Mouse (Mus musculus): ENCODE data around the gene Ttll4. TPM values are rescaled to one million over a fixed set of nuclear protein-coding genes. Genes with fewer than 3 reads are reported as not detected.

The Ttll4 gene
- polyA plus RNA-seq, 1 experiment from 2014 or later: 2.1 TPM

- H3K27me3 ChIP-seq (replicated peaks; ENCODE audit: control insufficient read depth, insufficient read depth, low read length): no peaks in the 10 kb centered on the region
- TF ChIP-seq CTCF (IDR thresholded peaks at IDR 0.05; ENCODE audit: low read depth): no peak
- no peak overlapping the region for H3K27ac ChIP-seq (ENCODE audit: low read depth, low read length)
- 91% methylated on average over 6 of the region's 6 CpGs for WGBS
- no peak overlapping the region for H3K9ac ChIP-seq (ENCODE audit: low read depth, low read length)
- no peaks in the 10 kb centered on the region for H3K36me3 ChIP-seq (ENCODE audit: control insufficient read depth, insufficient read depth)
- ATAC-seq: no peak
- H3K4me2 ChIP-seq (replicated peaks; ENCODE audit: low read depth): no peak overlapping the region
- H3K4me3 ChIP-seq (ENCODE audit: low read depth, low read length): no peak overlapping the region
- no peaks in the 10 kb centered on the region; the same call in 1 of the 2 replicates for H3K4me1 ChIP-seq (replicated peaks; ENCODE audit: control insufficient read depth, insufficient read depth, low read length)
- no peaks in the 10 kb centered on the region for H3K9me3 ChIP-seq (ENCODE audit: control insufficient read depth)
These were observed 54.3 kb downstream of the Ttll4 start for GRCm38 (mm10) chr1:74715886-74716285.

- Histone ChIP-seq H3K27ac (ENCODE audit: low read depth, low read length) (no peak overlapping the region), H3K9me3 (ENCODE audit: control insufficient read depth) (no peaks in the 10 kb centered on the region), H3K4me3 (ENCODE audit: low read depth, low read length) (no peak overlapping the region), H3K27me3 (replicated peaks; ENCODE audit: control insufficient read depth, insufficient read depth, low read length) (no peaks in the 10 kb centered on the region), H3K36me3 (ENCODE audit: control insufficient read depth, insufficient read depth) (no peaks in the 10 kb centered on the region), H3K9ac (ENCODE audit: low read depth, low read length) (no peak overlapping the region), H3K4me2 (replicated peaks; ENCODE audit: low read depth) (no peak overlapping the region), H3K4me1 (replicated peaks; ENCODE audit: control insufficient read depth, insufficient read depth, low read length) (no peaks in the 10 kb centered on the region)
- WGBS: 87% methylated on average over 8 of the region's 8 CpGs
- ATAC-seq: no peak
- no peak for TF ChIP-seq CTCF (IDR thresholded peaks at IDR 0.05; ENCODE audit: low read depth)
These were observed 56.6 kb downstream of the Ttll4 start for GRCm38 (mm10) chr1:74718113-74718512.

DNA sequence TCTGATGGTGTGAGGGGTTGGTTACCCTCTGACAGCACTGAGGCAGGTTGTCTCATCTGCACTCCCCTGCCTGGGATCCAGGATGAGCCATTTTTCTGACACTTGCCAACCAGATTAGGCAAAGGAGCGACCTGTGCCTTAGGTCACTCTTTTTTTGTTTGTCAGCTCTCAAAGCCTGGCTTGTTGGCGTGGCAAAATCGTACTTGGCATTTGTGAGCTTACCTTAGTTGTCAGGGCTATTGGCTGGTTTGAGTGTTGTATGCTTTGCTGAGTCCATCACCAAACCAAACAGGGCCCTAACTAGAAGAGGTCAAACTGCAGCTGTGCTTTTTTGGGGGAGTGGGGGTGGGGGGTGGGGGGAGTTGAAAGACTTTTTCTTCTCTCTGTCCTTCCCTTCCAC lies 57.7 kb downstream of the Ttll4 start:
- 76% methylated on average over 3 of the region's 3 CpGs for WGBS
- Histone ChIP-seq H3K4me2 (replicated peaks; ENCODE audit: low read depth) (no peak overlapping the region), H3K36me3 (ENCODE audit: control insufficient read depth, insufficient read depth) (no peaks in the 10 kb centered on the region), H3K27ac (ENCODE audit: low read depth, low read length) (no peak overlapping the region), H3K9ac (ENCODE audit: low read depth, low read length) (no peak overlapping the region), H3K4me1 (replicated peaks; ENCODE audit: control insufficient read depth, insufficient read depth, low read length) (no peaks in the 10 kb centered on the region), H3K27me3 (replicated peaks; ENCODE audit: control insufficient read depth, insufficient read depth, low read length) (no peaks in the 10 kb centered on the region), H3K4me3 (ENCODE audit: low read depth, low read length) (no peak overlapping the region), H3K9me3 (ENCODE audit: control insufficient read depth) (no peaks in the 10 kb centered on the region)
- no peak for ATAC-seq
- TF ChIP-seq CTCF (IDR thresholded peaks at IDR 0.05; ENCODE audit: low read depth): no peak

DNA sequence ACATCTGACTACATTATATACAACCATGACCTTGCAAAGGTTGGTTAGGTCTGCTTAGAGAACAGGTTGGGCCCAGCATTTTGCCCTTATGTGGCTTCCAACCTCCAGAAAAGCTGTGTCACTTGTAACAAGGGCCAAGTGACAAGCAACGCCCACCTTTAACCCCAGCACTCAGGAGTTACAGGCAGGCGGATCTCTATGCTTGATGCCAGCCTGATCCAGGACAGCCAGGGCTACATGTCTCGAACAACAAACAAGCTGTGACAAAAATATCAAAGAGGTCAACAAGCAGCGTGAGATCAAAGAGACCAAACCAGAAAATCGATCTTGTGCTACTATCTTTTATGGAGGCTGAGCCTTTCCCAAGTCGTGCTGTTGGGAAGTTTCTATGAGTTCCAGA lies 60.1 kb downstream of the Ttll4 start:
- Histone ChIP-seq H3K4me3 (ENCODE audit: low read depth, low read length) (no peak overlapping the region), H3K36me3 (ENCODE audit: control insufficient read depth, insufficient read depth) (no peaks in the 10 kb centered on the region), H3K27ac (ENCODE audit: low read depth, low read length) (no peak overlapping the region), H3K9me3 (ENCODE audit: control insufficient read depth) (no peaks in the 10 kb centered on the region), H3K4me2 (replicated peaks; ENCODE audit: low read depth) (no peak overlapping the region), H3K4me1 (replicated peaks; ENCODE audit: control insufficient read depth, insufficient read depth, low read length) (no peaks in the 10 kb centered on the region; the same call in 1 of the 2 replicates), H3K9ac (ENCODE audit: low read depth, low read length) (no peak overlapping the region), H3K27me3 (replicated peaks; ENCODE audit: control insufficient read depth, insufficient read depth, low read length) (no peaks in the 10 kb centered on the region)
- 68% methylated on average over 6 of the region's 6 CpGs for WGBS
- TF ChIP-seq CTCF (IDR thresholded peaks at IDR 0.05; ENCODE audit: low read depth): no peak
- no peak for ATAC-seq

GRCm38 (mm10) chr1:74723748-74724147 lies 62.2 kb downstream of the Ttll4 start:
- no peak overlapping the region for H3K4me3 ChIP-seq (ENCODE audit: low read depth, low read length)
- ATAC-seq: no peak
- no peak overlapping the region for H3K4me2 ChIP-seq (replicated peaks; ENCODE audit: low read depth)
- no peaks in the 10 kb centered on the region for H3K36me3 ChIP-seq (ENCODE audit: control insufficient read depth, insufficient read depth)
- 84% methylated on average over 2 of the region's 2 CpGs for WGBS
- no peaks in the 10 kb centered on the region for H3K27me3 ChIP-seq (replicated peaks; ENCODE audit: control insufficient read depth, insufficient read depth, low read length)
- peak; percentile 63 for TF ChIP-seq CTCF (IDR thresholded peaks at IDR 0.05; ENCODE audit: low read depth)
- no peaks in the 10 kb centered on the region; the same call in 1 of the 2 replicates for H3K4me1 ChIP-seq (replicated peaks; ENCODE audit: control insufficient read depth, insufficient read depth, low read length)
- H3K9me3 ChIP-seq (ENCODE audit: control insufficient read depth): no peaks in the 10 kb centered on the region
- H3K27ac ChIP-seq (ENCODE audit: low read depth, low read length): no peak overlapping the region
- no peak overlapping the region for H3K9ac ChIP-seq (ENCODE audit: low read depth, low read length)

DNA sequence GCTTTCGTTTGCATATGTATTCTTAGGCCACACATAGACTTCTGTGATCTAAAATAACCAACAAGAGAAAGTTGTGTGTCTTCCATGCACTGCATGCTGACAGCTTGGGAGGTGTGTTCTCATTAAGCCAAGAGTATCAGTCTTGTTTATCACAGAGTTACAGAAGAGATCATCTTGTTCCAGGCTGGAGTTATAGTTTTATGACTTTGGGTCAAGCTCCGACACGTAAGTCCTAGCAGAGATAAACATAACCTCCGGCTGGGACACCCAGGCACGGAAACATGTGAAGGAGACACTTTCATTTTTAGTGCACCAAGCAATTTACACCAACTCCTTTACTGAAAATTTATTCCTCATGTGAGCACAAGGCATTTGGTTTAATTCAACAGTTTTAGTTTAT lies 64.6 kb downstream of the Ttll4 start:
- H3K4me1 ChIP-seq (replicated peaks; ENCODE audit: control insufficient read depth, insufficient read depth, low read length): no peaks in the 10 kb centered on the region; the same call in 1 of the 2 replicates
- H3K27ac ChIP-seq (ENCODE audit: low read depth, low read length): no peak overlapping the region
- no peaks in the 10 kb centered on the region for H3K9me3 ChIP-seq (ENCODE audit: control insufficient read depth)
- no peaks in the 10 kb centered on the region for H3K27me3 ChIP-seq (replicated peaks; ENCODE audit: control insufficient read depth, insufficient read depth, low read length)
- no peak for TF ChIP-seq CTCF (IDR thresholded peaks at IDR 0.05; ENCODE audit: low read depth)
- no peak overlapping the region for H3K4me3 ChIP-seq (ENCODE audit: low read depth, low read length)
- ATAC-seq: peak; percentile 69
- H3K9ac ChIP-seq (ENCODE audit: low read depth, low read length): no peak overlapping the region
- H3K4me2 ChIP-seq (replicated peaks; ENCODE audit: low read depth): peak overlapping the region; percentile 37; the same call in 1 of the 2 replicates
- H3K36me3 ChIP-seq (ENCODE audit: control insufficient read depth, insufficient read depth): no peaks in the 10 kb centered on the region
- WGBS: 18% methylated on average over 5 of the region's 5 CpGs

- Histone ChIP-seq H3K27ac (ENCODE audit: low read depth, low read length) (0 out of 2 replicates have a peak overlapping the region, but pooled peaks have one; percentile 21), H3K4me2 (replicated peaks; ENCODE audit: low read depth) (peak overlapping the region; percentile 25), H3K9ac (ENCODE audit: low read depth, low read length) (no peak overlapping the region; the same call in 1 of the 2 replicates), H3K36me3 (ENCODE audit: control insufficient read depth, insufficient read depth) (no peaks in the 10 kb centered on the region), H3K9me3 (ENCODE audit: control insufficient read depth) (no peaks in the 10 kb centered on the region), H3K4me1 (replicated peaks; ENCODE audit: control insufficient read depth, insufficient read depth, low read length) (no peaks in the 10 kb centered on the region; the same call in 1 of the 2 replicates), H3K4me3 (ENCODE audit: low read depth, low read length) (no peak overlapping the region), H3K27me3 (replicated peaks; ENCODE audit: control insufficient read depth, insufficient read depth, low read length) (no peaks in the 10 kb centered on the region)
- peak; percentile 95 for ATAC-seq
- WGBS: 30% methylated on average over 5 of the region's 5 CpGs
- TF ChIP-seq CTCF (IDR thresholded peaks at IDR 0.05; ENCODE audit: low read depth): no peak
These were observed 65.1 kb downstream of the Ttll4 start for GRCm38 (mm10) chr1:74726674-74727073.
